Mouse (Mus musculus) heart, postnatal 0 days (tissue): ENCODE measurements around the gene Ager. TPM values are rescaled to one million over a fixed set of nuclear protein-coding genes. Genes with fewer than 3 reads are reported as not detected.

Experiments
- ATAC-seq: fragments of 200-750 bp; cut with Nextera tagmentation; 2 replicates; pipeline ENCODE4 v1.8.0; 2017; ENCODE audit warnings: low read depth, moderate number of reproducible peaks, moderate library complexity; ENCODE audit not compliant: insufficient read depth
- DNase-seq: peaks from one replicate; pipeline ENCODE4 v3.0.0-alpha.2; 2016; ENCODE audit warnings: low spot score
- H3K27ac ChIP-seq: fragments of 300-500 bp; sonication (generic); 2 replicates; pipeline ENCODE4 v1.5.1; 2014; ENCODE audit warnings: low read depth, mild to moderate bottlenecking
- H3K27me3 ChIP-seq: fragments of 300-500 bp; sonication (generic); 2 replicates; pipeline ENCODE4 v1.6.1; 2014; ENCODE audit warnings: low read length, mixed read lengths; ENCODE audit not compliant: control insufficient read depth, insufficient read depth
- H3K36me3 ChIP-seq: fragments of 300-500 bp; sonication (generic); replicated peaks from 2 replicates; pipeline ENCODE4 v1.6.1; 2014; ENCODE audit warnings: low read length, mixed read lengths; ENCODE audit not compliant: control insufficient read depth, insufficient read depth
- H3K4me1 ChIP-seq: fragments of 300-500 bp; sonication (generic); 2 replicates; pipeline ENCODE4 v1.6.1; 2014; ENCODE audit warnings: antibody characterized with exemption; ENCODE audit not compliant: control insufficient read depth, insufficient read depth
- H3K4me2 ChIP-seq: fragments of 300-500 bp; sonication (generic); 2 replicates; pipeline ENCODE4 v1.6.1; 2014; ENCODE audit warnings: low read depth, mild to moderate bottlenecking, low read length, moderate library complexity
- H3K4me3 ChIP-seq: fragments of 300-500 bp; sonication (generic); 2 replicates; pipeline ENCODE4 v1.5.1; 2014; ENCODE audit warnings: low read depth, low read length
- H3K9ac ChIP-seq: fragments of 300-500 bp; sonication (generic); replicated peaks from 2 replicates; pipeline ENCODE4 v1.6.1; 2014; ENCODE audit warnings: low read depth, low read length, mixed read lengths
- H3K9me3 ChIP-seq: fragments of 300-500 bp; sonication (generic); replicated peaks from 2 replicates; pipeline ENCODE4 v1.6.1; 2016; ENCODE audit warnings: low read length; ENCODE audit not compliant: control insufficient read depth
- CTCF ChIP-seq: IDR thresholded peaks from 2 replicates; pipeline ENCODE4 v1.5.1; 2016; ENCODE audit warnings: antibody characterized with exemption, control low read depth, low read depth
- EP300 ChIP-seq: IDR thresholded peaks from 2 replicates; pipeline ENCODE4 v1.6.1; 2016; ENCODE audit warnings: antibody characterized with exemption, low read depth
- WGBS: fragments of 180-500 bp; shearing (Covaris S2); extraction: QIAGEN DNeasy Blood & Tissue Kit; methylation state at CpG from one replicate; pipeline ENCODE4 v1.1.7; 2014; 5-methylcytosine and 5-hydroxymethylcytosine counted together
- polyA plus RNA-seq: library from polyadenylated mRNA; unstranded; fragments of >200 nt; fragmentation: Nextera tagmentation; extraction: Ambion mirVana; gene quantifications from 2 replicates; pipeline ENCODE4 v1.2.1, GENCODE M21; 2015
- total RNA-seq: library from RNA; depleted of rRNA; stranded (reverse); fragments of >200 nt; gene quantifications from 2 replicates; pipeline ENCODE4 v1.2.3, GENCODE M21; 2014; ENCODE audit warnings: low replicate concordance

Ager gene
- total and polyA plus RNA-seq, 2 experiments from 2014 or later, result 1.9 to 5.8 TPM

DNA sequence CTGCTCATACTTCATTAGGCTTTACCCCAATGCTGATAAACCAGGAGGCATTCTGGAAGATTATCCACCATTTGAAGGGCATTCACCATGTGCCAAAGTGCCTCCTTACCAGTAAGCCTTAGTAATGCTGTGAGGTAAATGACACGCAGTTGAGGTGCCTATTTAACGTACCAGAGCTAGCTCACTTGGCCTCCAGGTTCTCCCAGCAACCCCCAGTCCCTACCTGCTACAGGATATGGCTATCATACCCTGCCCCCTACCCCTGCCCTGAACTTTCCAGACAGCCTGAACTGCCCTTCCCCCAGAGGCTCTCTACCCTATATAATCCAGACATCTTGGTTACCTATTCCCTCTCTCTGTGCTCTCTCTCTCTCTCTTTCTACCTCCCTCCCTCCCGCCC is 8.9 kb upstream of the Ager start:
- no peak for DNase-seq
- TF ChIP-seq CTCF (no peak), EP300 (no peak)
- peak overlapping the region; percentile 79; the same call in 1 of the 2 replicates for H3K4me2 ChIP-seq
- no peaks in the 10 kb centered on the region for H3K36me3 ChIP-seq
- peak overlapping the region; percentile 93; the same call in 1 of the 2 replicates for H3K27ac ChIP-seq
- H3K9ac ChIP-seq, result no peak overlapping the region
- no peaks in the 10 kb centered on the region for H3K9me3 ChIP-seq
- peaks cover 28% of the 10 kb centered on the region for H3K4me1 ChIP-seq
- WGBS, result 70% methylated on average over 3 of the region's 3 CpGs
- ATAC-seq, result no peak
- no peak overlapping the region for H3K4me3 ChIP-seq
- no peaks in the 10 kb centered on the region for H3K27me3 ChIP-seq

DNA sequence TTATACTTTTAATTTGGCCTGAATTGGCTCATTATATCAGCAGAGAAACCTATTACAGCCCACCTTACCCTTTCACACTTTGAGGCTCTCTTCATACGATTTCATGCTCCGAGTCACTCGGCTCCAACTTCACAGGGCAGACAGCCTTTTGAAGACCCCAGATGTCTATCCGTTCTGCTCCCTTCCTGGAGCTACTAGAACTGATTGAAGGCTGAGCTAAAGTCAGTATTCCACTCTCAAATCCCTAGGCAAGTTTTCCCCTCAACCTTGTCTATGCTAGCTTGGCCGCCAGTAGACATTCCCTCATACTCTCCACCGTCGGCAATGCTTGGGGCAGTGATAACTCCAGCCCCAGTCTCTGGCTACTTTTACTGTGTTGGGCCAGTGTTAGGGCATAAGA is 8.5 kb upstream of the Ager start:
- peak overlapping the region; percentile 79 for H3K4me2 ChIP-seq
- WGBS, result 37% methylated on average over 7 of the region's 7 CpGs
- TF ChIP-seq EP300 (no peak), CTCF (no peak)
- DNase-seq, result no peak
- no peak for ATAC-seq
- peak overlapping the region; percentile 34; the same call in 1 of the 2 replicates for H3K4me3 ChIP-seq
- no peaks in the 10 kb centered on the region for H3K36me3 ChIP-seq
- H3K9me3 ChIP-seq, result no peaks in the 10 kb centered on the region
- no peaks in the 10 kb centered on the region for H3K27me3 ChIP-seq
- H3K9ac ChIP-seq, result no peak overlapping the region
- peaks cover 32% of the 10 kb centered on the region for H3K4me1 ChIP-seq
- H3K27ac ChIP-seq, result peak overlapping the region; percentile 93

DNA sequence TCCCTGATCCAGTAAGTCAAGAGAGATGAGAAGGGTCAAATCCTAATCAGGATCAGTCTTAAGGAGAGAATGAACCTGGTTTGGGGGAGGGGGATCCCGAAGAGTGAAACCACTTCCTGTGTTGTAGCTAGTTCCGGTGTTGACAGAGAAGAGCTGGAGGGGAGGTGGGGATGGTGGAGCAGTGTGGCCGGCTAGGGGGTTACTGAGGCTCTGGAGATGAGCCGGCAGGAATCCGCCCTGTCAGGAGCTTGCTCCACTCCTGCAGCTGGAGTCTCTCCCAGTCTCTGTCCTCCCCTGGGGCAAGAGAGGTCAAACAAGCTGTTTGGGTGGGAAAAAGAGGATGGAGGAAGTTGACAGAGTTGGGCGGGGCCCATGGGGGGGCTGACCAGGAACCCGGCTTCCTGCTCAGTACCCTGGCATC is 8.0 kb upstream of the Ager start, which contains the start of gene Gpsm3:
Gene Gpsm3 (plus strand): TSS at position 126 of the 421 bp plus-strand sequence.
- H3K27me3 ChIP-seq, result no peaks in the 10 kb centered on the region
- peak within 1 kb of the TSS; percentile 79 for H3K4me2 ChIP-seq
- DNase-seq, result no peak
- 17% methylated on average over 6 of the region's 7 CpGs for WGBS
- TF ChIP-seq CTCF, result no peak
- no peak for TF ChIP-seq EP300
- H3K9ac ChIP-seq, result peak within 1 kb of the TSS; percentile 35; the same call in 1 of the 2 replicates
- H3K4me3 ChIP-seq, result peak within 1 kb of the TSS; percentile 34; the same call in 1 of the 2 replicates
- H3K4me1 ChIP-seq, result peaks cover 36% of the 10 kb centered on the region
- no peaks in the 10 kb centered on the region for H3K9me3 ChIP-seq
- peaks cover 5% of the 10 kb centered on the region for H3K36me3 ChIP-seq
- H3K27ac ChIP-seq, result peak within 1 kb of the TSS; percentile 93
- no peak for ATAC-seq

DNA sequence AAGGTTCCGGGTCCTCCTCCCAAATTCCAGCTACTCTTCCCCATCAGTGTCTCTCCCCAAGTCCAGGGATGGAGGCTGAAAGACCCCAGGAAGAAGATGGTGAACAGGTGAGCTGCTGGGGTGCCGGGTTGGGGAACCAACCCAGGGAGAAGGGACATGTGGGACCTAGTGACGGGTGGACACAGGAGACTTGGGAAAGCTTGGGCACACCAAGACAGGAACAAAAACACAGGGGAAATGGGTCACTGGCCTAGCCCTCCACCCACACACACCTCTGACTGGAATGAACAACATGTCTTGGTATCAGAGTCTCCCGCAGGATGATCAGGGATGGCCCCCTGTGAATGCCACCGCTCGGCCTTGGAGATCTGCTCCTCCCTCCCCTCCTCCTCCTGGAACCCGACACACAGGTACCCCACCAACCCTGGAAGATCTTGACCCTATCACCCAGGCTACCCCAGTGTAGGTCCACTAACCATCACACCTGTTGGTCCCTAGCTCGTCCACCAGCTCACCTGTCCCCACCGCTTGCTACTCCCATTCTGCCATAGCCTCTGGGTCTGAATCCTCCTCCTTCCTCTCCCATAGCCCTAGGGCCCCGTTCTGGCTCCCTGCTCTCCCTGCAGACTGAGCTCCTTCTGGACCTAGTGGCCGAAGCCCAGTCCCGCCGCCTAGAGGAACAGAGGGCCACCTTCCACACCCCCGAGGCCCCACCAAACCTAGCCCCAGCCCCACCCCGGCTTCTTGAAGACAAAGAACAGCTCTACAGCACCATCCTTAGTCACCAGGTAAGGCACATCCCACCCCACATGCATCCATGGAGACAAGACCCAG is 7.3 kb upstream of the Ager start:
- ATAC-seq (no peak), DNase-seq (no peak)
- no peak overlapping the region; the same call in 1 of the 2 replicates for H3K9ac ChIP-seq
- peaks cover 36% of the 10 kb centered on the region for H3K4me1 ChIP-seq
- H3K27me3 ChIP-seq, result no peaks in the 10 kb centered on the region
- peak overlapping the region; percentile 34; the same call in 1 of the 2 replicates for H3K4me3 ChIP-seq
- H3K27ac ChIP-seq, result peak overlapping the region; percentile 93
- H3K9me3 ChIP-seq, result no peaks in the 10 kb centered on the region
- no peak for TF ChIP-seq EP300
- TF ChIP-seq CTCF, result no peak
- peaks cover 11% of the 10 kb centered on the region for H3K36me3 ChIP-seq
- H3K4me2 ChIP-seq, result peak overlapping the region; percentile 79
- 71% methylated on average over 14 of the region's 15 CpGs for WGBS

DNA sequence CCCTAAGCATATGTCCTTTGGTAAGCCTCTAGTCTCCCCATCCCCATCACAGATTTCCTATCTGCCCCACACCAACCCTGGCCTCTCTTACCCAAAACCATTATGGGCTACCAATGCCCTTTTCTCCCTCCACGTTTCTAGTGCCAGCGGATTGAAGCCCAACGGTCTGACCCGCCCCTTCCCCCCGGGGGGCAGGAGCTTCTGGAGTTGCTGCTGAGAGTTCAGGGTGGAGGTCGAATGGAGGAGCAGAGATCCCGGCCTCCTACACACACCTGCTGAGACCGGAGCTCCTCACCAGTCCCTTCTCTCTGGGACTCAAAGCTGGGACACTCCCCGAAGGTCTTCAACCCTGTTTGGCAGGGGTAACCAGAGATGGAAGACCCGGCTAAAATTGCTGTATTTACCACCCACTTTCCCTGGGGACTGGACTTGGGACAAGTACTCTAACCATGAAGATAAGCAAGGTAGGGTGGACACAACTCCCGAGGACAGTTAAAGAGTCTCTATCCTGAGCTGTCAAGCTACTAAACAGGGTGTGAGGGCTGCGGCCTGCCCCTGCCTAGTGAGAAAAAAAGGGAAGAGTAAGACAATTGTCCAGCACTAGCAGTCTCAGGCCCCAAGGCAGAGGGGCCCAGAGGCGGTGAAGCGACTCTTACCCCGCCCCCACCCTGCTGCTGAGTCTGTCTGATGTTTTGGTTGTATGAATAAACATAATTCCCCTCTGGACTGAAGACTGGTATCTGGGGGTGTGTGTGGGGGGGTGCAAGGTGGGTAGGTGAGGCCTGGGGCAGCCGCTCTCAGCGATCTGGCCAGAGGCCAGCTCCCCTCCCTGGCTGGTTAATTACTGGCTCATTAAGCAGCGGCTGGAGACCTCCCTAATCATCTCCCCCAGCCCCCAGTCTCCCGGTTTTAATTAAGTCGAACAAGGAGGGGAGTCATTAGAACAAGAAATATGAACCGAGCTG is 6.4 kb upstream of the Ager start, which contains the start of gene Pbx2:
Gene Pbx2 (plus strand): TSS at position 238 of the 965 bp plus-strand sequence.
- TF ChIP-seq CTCF (no peak), EP300 (no peak)
- no peaks in the 10 kb centered on the region for H3K27me3 ChIP-seq
- H3K9me3 ChIP-seq, result no peaks in the 10 kb centered on the region
- DNase-seq (no peak), ATAC-seq (no peak)
- H3K36me3 ChIP-seq, result peaks cover 21% of the 10 kb centered on the region
- H3K9ac ChIP-seq, result peak within 1 kb of the TSS; percentile 91
- 14% methylated on average over 21 of the region's 21 CpGs for WGBS
- H3K4me1 ChIP-seq, result peaks cover 34% of the 10 kb centered on the region
- peak within 1 kb of the TSS; percentile 87 for H3K4me3 ChIP-seq
- peak within 1 kb of the TSS; percentile 79 for H3K4me2 ChIP-seq
- H3K27ac ChIP-seq, result peak within 1 kb of the TSS; percentile 93
